Mouse (Mus musculus): ENCODE measurements around the gene Macrod2.

DNA sequence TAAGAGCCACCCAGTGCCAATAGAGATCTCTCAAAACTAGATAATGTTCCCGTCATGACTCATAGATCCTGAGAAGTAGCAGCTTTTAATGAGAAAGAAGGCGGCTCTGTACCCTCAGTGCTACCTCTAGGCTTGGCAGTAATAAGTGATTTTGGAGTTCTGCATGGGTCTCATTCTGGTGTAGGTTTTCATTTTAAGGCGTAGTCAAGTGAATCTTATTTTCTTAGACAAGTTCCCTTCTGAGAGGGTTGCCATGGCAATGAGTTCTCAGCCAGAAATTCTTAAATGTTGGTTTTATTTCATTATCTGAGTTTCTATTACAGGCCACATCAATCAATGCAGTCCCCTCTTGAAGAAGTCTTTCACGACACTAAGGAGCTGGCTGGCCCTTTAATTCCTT lies 1127.0 kb downstream of the Macrod2 start:
- TF ChIP-seq POLR2A (IDR thresholded peaks at IDR 0.05; ENCODE audit: extremely low read depth, insufficient read depth, low read length), result no peak
- no peak for TF ChIP-seq CTCF (IDR thresholded peaks at IDR 0.05; ENCODE audit: low read depth, low read length)
